Comparison of ENCODE assay signal across 34 mouse cellular contexts in genomic region chr3:152914376-152914775, GRCm38 (mm10).
"Had no signal": no experiment of that assay in that cellular context is flagged by ENCODE, and none has a peak within 500 bp of the region (broad histone marks: within the 10 kb centered on the region; RNA-seq: fewer than 3 reads in every experiment).

No protein-coding gene starts in this region.

- DNase-seq: heart, postnatal 10 days; heart, postnatal 14 days; heart, postnatal 36 days; heart, postnatal 4 days; kidney, adult 11 months; kidney, adult 18-20 months; kidney, adult 2 months; kidney, adult 8-10 months; kidney, adult 9 months; kidney, postnatal 10 days; kidney, postnatal 14 days; kidney, postnatal 25 days; kidney, postnatal 36 days; kidney, postnatal 4 days; layer of hippocampus, adult 9-11 months; layer of hippocampus, postnatal 36 days had no signal

- H3K9ac ChIP-seq: heart, embryonic 13.5 days; heart, embryonic 15.5 days; hindbrain, embryonic 12.5 days; hindbrain, embryonic 13.5 days; hindbrain, embryonic 14.5 days; hindbrain, embryonic 15.5 days; intestine, embryonic 15.5 days; kidney, embryonic 15.5 days had no signal

- H3K9me3 ChIP-seq: heart, embryonic 10.5 days; heart, embryonic 15.5 days; hindbrain, embryonic 10.5 days; hindbrain, embryonic 12.5 days; hindbrain, embryonic 13.5 days; hindbrain, embryonic 15.5 days; intestine, embryonic 15.5 days; kidney, embryonic 15.5 days had no signal

- H3K27ac ChIP-seq: heart, embryonic 10.5 days; heart, embryonic 13.5 days; heart, embryonic 15.5 days; hindbrain, embryonic 10.5 days; hindbrain, embryonic 12.5 days; hindbrain, embryonic 13.5 days; hindbrain, embryonic 14.5 days; hindbrain, postnatal 0 days; intestine, embryonic 15.5 days; kidney, embryonic 15.5 days; kidney, postnatal 0 days had no signal

- H3K36me3 ChIP-seq: heart, embryonic 10.5 days; heart, embryonic 13.5 days; heart, embryonic 15.5 days; hindbrain, embryonic 10.5 days; hindbrain, embryonic 12.5 days; hindbrain, embryonic 13.5 days; hindbrain, embryonic 15.5 days; intestine, embryonic 15.5 days; kidney, embryonic 15.5 days had no signal

- H3K4me2 ChIP-seq: heart, embryonic 11.5 days; heart, embryonic 13.5 days; heart, embryonic 15.5 days; hindbrain, embryonic 12.5 days; hindbrain, embryonic 13.5 days; hindbrain, embryonic 14.5 days; hindbrain, embryonic 15.5 days; intestine, embryonic 15.5 days; kidney, embryonic 15.5 days had no signal

- H3K27me3 ChIP-seq: heart, embryonic 13.5 days; heart, embryonic 15.5 days; hindbrain, embryonic 12.5 days; hindbrain, embryonic 13.5 days; hindbrain, embryonic 15.5 days; intestine, embryonic 15.5 days; kidney, embryonic 15.5 days had no signal

- H3K4me3 ChIP-seq: heart, embryonic 10.5 days; heart, embryonic 13.5 days; heart, embryonic 15.5 days; hindbrain, embryonic 10.5 days; hindbrain, embryonic 12.5 days; hindbrain, embryonic 13.5 days; hindbrain, embryonic 15.5 days; intestine, embryonic 15.5 days; kidney, embryonic 15.5 days; layer of hippocampus, adult 2 months had no signal

- ATAC-seq: hindbrain, embryonic 16.5 days; hindbrain, postnatal 0 days; inflammation-experienced regulatory T-cells, adult 6 months; intestine, embryonic 15.5 days; intestine, embryonic 16.5 days; intestine, postnatal 0 days had no signal

- H3K4me1 ChIP-seq: heart, embryonic 15.5 days; hindbrain, embryonic 12.5 days; hindbrain, embryonic 13.5 days; hindbrain, embryonic 15.5 days; intestine, embryonic 15.5 days had no signal
